Mouse (Mus musculus): ENCODE data around the gene Kcnma1.

DNA sequence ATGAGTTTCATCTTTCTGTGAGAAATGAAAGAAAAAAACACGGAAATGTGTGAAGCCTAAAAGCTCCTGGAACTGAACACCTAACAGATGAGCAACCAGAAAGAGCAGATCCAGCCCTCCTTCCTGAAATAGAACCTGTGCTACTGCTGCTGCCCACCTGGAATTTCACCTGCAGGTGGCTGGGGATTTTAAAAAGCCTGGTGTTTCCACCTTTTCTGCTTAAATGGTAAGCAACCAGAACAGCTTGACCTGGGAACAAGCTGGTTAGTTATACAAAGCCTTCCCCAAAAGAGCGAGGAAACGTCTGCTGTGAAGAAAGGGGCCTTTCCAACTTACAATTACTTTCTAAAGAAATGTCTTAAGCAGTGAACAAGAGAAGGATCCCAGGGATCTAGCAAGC lies 404.2 kb downstream of the Kcnma1 start:
- TF ChIP-seq GATA1 (IDR thresholded peaks at IDR 0.05; ENCODE audit: low read depth, low read length) (no peak), CTCF (IDR thresholded peaks at IDR 0.05 in 2 of 3, conservative IDR thresholded peaks at IDR 0.05 in 1 of 3; ENCODE audit: control insufficient read depth in 1 of 3, insufficient read depth in 1 of 3, low read depth in 2 of 3, low read length in 3 of 3, poor library complexity in 1 of 3, severe bottlenecking in 1 of 3) (no peak), MYB (IDR thresholded peaks at IDR 0.05; ENCODE audit: low read depth, low read length) (no peak), MYC (IDR thresholded peaks at IDR 0.05; ENCODE audit: low read depth, low read length) (no peak), POLR2A (IDR thresholded peaks at IDR 0.05; ENCODE audit: control insufficient read depth in 1 of 2, insufficient read depth in 1 of 2, low read depth in 1 of 2, low read length in 2 of 2, poor library complexity in 1 of 2) (no peak), KAT2A (conservative IDR thresholded peaks at IDR 0.05; ENCODE audit: low read depth, low read length) (no peak), RAD21 (IDR thresholded peaks at IDR 0.05; ENCODE audit: low read depth, low read length) (no peak), ZKSCAN1 (IDR thresholded peaks at IDR 0.05; ENCODE audit: low read depth, low read length) (no peak), SMC3 (IDR thresholded peaks at IDR 0.05; ENCODE audit: low read depth, low read length) (no peak)

All from MEL (cell line).